Mouse (Mus musculus) ES-CJ7 (cell line): ENCODE measurements around the gene Prss37.
A peak's percentile ranks its signal among the peaks of the same experiment; 100 is the strongest.

Experiments used
- DNase-seq: peaks from one replicate; pipeline ENCODE4 v3.0.0; 2011; ENCODE audit warnings: low read depth, low spot score

Prss37 gene

GRCm38 (mm10) chr6:40519408-40519807, at the start of gene Prss37:
Prss37 (minus strand) TSS chr6:40519508.
- DNase-seq, result no peak

DNA sequence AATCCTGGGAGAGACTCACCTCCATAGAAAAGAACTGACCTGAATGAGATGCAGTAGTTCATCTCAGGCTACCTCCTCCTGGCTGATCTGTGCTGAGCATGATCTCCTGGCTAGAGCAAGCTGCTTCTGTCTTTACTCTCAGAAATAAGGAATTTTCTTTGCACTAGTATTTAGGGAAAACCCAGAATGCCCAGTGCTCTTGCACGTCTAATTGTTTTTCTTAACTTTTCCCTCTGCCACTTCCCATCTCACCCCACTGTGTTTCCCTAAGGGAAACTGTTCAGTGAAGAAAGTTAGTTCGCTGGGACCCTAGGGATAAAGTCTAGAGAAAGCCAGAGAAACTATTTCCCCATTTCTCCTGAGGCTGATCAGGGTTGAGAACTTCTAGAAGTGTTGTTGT, 35.6 kb upstream of the Prss37 start, which contains the start of gene Olfr461:
TSS of gene Olfr461 (minus strand) at position 101 of the 400 bp plus-strand sequence.
- DNase-seq, result no peak

DNA sequence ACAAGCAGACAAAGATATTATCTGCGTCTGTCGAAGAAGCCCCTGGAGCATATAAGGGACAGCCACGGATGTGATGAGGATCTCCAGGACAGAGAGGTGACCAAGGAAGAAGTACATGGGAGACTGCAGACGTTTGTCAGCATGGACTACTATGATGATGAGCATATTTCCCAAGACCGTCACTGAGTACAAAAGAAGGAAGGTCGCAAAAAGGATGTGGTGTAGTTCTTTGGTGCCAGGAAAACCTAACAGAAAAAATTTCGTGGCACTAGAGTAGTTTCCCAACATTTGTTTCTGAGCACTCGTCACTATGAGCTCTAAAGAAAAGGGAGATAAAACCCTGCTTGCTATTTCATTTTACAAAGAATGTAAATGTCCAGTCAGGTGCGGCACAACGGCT, 25.4 kb upstream of the Prss37 start:
- DNase-seq, result no peak

GRCm38 (mm10) chr6:40493229-40493628, 26.1 kb downstream of the Prss37 start, which contains the start of gene Tas2r108:
Tas2r108 (plus strand) TSS chr6:40493529.
- DNase-seq, result no peak

- DNase-seq, result no peak
Measured at GRCm38 (mm10) chr6:40490933-40491332, 28.4 kb downstream of the Prss37 start, which contains the start of gene Tas2r137. Tas2r137 (plus strand) TSS chr6:40491233.

GRCm38 (mm10) chr6:40482318-40482717, 37.0 kb downstream of the Prss37 start:
- DNase-seq, result no peak

GRCm38 (mm10) chr6:40479705-40480104, 39.6 kb downstream of the Prss37 start:
- DNase-seq, result peak; percentile 22

- no peak for DNase-seq
Measured at GRCm38 (mm10) chr6:40476132-40476531, 43.2 kb downstream of the Prss37 start.

GRCm38 (mm10) chr6:40471720-40472010, 47.6 kb downstream of the Prss37 start:
- DNase-seq, result peak; percentile 14

GRCm38 (mm10) chr6:40470916-40471719, 48.2 kb downstream of the Prss37 start, which contains the start of gene Ssbp1:
Ssbp1 (plus strand) TSS chr6:40471352.
- DNase-seq, result peak; percentile 98

- DNase-seq, result peak; percentile 39
Measured at GRCm38 (mm10) chr6:40465710-40466109, 53.6 kb downstream of the Prss37 start.
